Mouse (Mus musculus): ENCODE measurements around the gene Capn11.

Capn11 gene

DNA sequence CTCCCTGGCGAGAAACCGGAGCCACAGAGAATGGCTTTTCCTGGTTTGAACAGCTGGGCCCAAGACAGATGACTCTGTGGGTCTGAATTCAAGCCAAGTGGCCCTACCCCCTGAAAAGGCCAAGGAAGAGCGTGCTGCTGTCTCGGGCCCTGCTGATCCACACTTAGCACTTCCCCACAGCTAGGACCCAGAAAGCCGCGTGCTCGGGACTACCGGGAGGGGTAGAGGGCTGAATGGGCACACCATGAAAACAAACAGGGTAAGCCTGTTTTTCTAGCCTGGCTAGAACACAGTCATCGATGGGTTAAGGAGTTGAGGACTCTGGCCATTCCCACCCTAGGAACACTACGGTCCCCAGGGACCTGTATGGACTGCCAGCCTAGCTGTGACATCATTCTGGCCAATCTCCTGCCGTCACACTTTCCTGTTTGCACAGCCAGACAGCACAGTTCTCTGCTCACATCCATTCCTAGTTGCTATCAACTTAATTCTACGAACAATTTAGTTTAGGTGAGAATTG, 78.1 kb downstream of the Capn11 start:
- DNase-seq = no peak

Data from cerebellum, adult 9-11 months (tissue).